Comparison of ENCODE assay signal across 28 mouse cellular contexts in genomic region chr9:80671483-80671882, GRCm38 (mm10).
"Had no signal": no experiment of that assay in that cellular context is flagged by ENCODE, and none has a peak within 500 bp of the region (broad histone marks: within the 10 kb centered on the region; RNA-seq: fewer than 3 reads in every experiment).

No protein-coding gene starts in this region.

- H3K4me3 ChIP-seq: embryonic facial prominence, embryonic 10.5 days; embryonic facial prominence, embryonic 12.5 days; embryonic facial prominence, embryonic 13.5 days; embryonic facial prominence, embryonic 15.5 days; erythroblast, embryonic 14.5 days; forebrain, embryonic 10.5 days; forebrain, embryonic 12.5 days; forebrain, embryonic 13.5 days; forebrain, embryonic 15.5 days; gastrocnemius, adult 2 months had no signal

- H3K4me1 ChIP-seq: embryonic facial prominence, embryonic 10.5 days; embryonic facial prominence, embryonic 12.5 days; embryonic facial prominence, embryonic 13.5 days; embryonic facial prominence, embryonic 15.5 days; forebrain, embryonic 10.5 days; forebrain, embryonic 12.5 days; forebrain, embryonic 13.5 days; forebrain, embryonic 15.5 days had no signal

- H3K9me3 ChIP-seq: embryonic facial prominence, embryonic 10.5 days; embryonic facial prominence, embryonic 12.5 days; embryonic facial prominence, embryonic 15.5 days; forebrain, embryonic 10.5 days; forebrain, embryonic 12.5 days; forebrain, embryonic 13.5 days; forebrain, embryonic 15.5 days had no signal

- H3K9ac ChIP-seq: embryonic facial prominence, embryonic 12.5 days; embryonic facial prominence, embryonic 13.5 days; embryonic facial prominence, embryonic 15.5 days; forebrain, embryonic 12.5 days; forebrain, embryonic 13.5 days; forebrain, embryonic 15.5 days; forebrain, postnatal 0 days had no signal

- H3K27ac ChIP-seq: embryonic facial prominence, embryonic 10.5 days; embryonic facial prominence, embryonic 12.5 days; embryonic facial prominence, embryonic 13.5 days; embryonic facial prominence, embryonic 15.5 days; forebrain, embryonic 10.5 days; forebrain, embryonic 12.5 days; forebrain, embryonic 13.5 days; forebrain, embryonic 15.5 days; gastrocnemius, adult 2 months had no signal

- H3K27me3 ChIP-seq: embryonic facial prominence, embryonic 12.5 days; embryonic facial prominence, embryonic 13.5 days; embryonic facial prominence, embryonic 15.5 days; forebrain, embryonic 12.5 days; forebrain, embryonic 13.5 days; forebrain, embryonic 15.5 days had no signal

- H3K36me3 ChIP-seq: embryonic facial prominence, embryonic 10.5 days; embryonic facial prominence, embryonic 12.5 days; embryonic facial prominence, embryonic 13.5 days; embryonic facial prominence, embryonic 15.5 days; forebrain, embryonic 10.5 days; forebrain, embryonic 12.5 days; forebrain, embryonic 15.5 days had no signal

- DNase-seq: cerebellum, adult 18-20 months; cerebellum, adult 2 months; cerebellum, adult 8-10 months; cerebellum, adult 9-10 months; cerebellum, adult 9-11 months; cerebellum, postnatal 10 days; cerebellum, postnatal 14 days; cerebellum, postnatal 25 days; cerebellum, postnatal 36 days; embryo, embryonic 11 days; forebrain, postnatal 0 days; gastrocnemius, adult 2 months; gastrocnemius, postnatal 10 days; gastrocnemius, postnatal 14 days; gastrocnemius, postnatal 25 days; gastrocnemius, postnatal 36 days; heart, adult 11 months had no signal

- H3K4me2 ChIP-seq: embryonic facial prominence, embryonic 12.5 days; embryonic facial prominence, embryonic 13.5 days; embryonic facial prominence, embryonic 15.5 days; forebrain, embryonic 12.5 days; forebrain, embryonic 13.5 days; forebrain, embryonic 15.5 days had no signal

- ATAC-seq: forebrain, embryonic 13.5 days; forebrain, embryonic 14.5 days; forebrain, embryonic 15.5 days; forebrain, embryonic 16.5 days; forebrain, postnatal 0 days had no signal
